Mouse (Mus musculus) megakaryocyte progenitor cell, adult 5-6 weeks (primary cell): ENCODE data around the gene Scgb2b2. TPM values are rescaled to one million over a fixed set of nuclear protein-coding genes. Genes with fewer than 3 reads are reported as not detected.

Experiments used
- ATAC-seq: replicated peaks from 2 replicates; pipeline ENCODE4 v1.8.0; 2016; ENCODE audit warnings: mild to moderate bottlenecking, moderate TSS enrichment, inconsistent platforms; ENCODE audit not compliant: poor library complexity
- total RNA-seq, 2 experiments: library from RNA; stranded (forward) in 1 of 2; stranded (reverse) in 1 of 2; fragments of 157-497, 149-512 nt in 1 of 2; fragments of 200-1000 nt in 1 of 2; gene quantifications; 2 replicates each; pipeline versions ENCODE4 v1.2.3 to v1.2.4; 2015 to 2017

Gene Scgb2b2
- total RNA-seq (2015) (not detected in 2 replicates), total RNA-seq (2017) (not detected in 2 replicates)

GRCm38 (mm10) chr7:31290208-31290607 lies at the start of gene Scgb2b2:
Gene Scgb2b2 (plus strand): TSS chr7:31290508.
- no peak for ATAC-seq

- no peak for ATAC-seq
Observed at GRCm38 (mm10) chr7:31291721-31292120, 1.4 kb downstream of the Scgb2b2 start, which contains the start of gene Scgb1b2. Gene Scgb1b2 (minus strand): TSS chr7:31291821.

Other genes with a start within 250 kb of the Scgb2b2 start
- gene Fxyd5, start 248.0 kb upstream of the Scgb2b2 start, total RNA-seq (2015) = 389 and 471 TPM in 2 replicates
- gene Fxyd5, start 248.0 kb upstream of the Scgb2b2 start, total RNA-seq (2017) = 244 and 257 TPM in 2 replicates
- gene Fxyd7, start 239.0 kb upstream of the Scgb2b2 start, total RNA-seq (2015) = not detected in 2 replicates
- not detected in 2 replicates for gene Fxyd7, start 239.0 kb upstream of the Scgb2b2 start, total RNA-seq (2017)
- gene Fxyd1, start 233.3 kb upstream of the Scgb2b2 start, total RNA-seq (2015) = not detected in 2 replicates
- not detected in 2 replicates for gene Fxyd1, start 233.3 kb upstream of the Scgb2b2 start, total RNA-seq (2017)
- 0.57 TPM in 1 of 2 replicates, not detected in the other for gene Lgi4, start 231.2 kb upstream of the Scgb2b2 start, total RNA-seq (2015)
- 0.10 TPM in 1 of 2 replicates, not detected in the other for gene Lgi4, start 231.2 kb upstream of the Scgb2b2 start, total RNA-seq (2017)
- not detected in 2 replicates for gene Fxyd3, start 213.8 kb upstream of the Scgb2b2 start, total RNA-seq (2015)
- gene Fxyd3, start 213.8 kb upstream of the Scgb2b2 start, total RNA-seq (2017) = not detected in 2 replicates
- 6.9 and 8.7 TPM in 2 replicates for gene Hpn, start 175.2 kb upstream of the Scgb2b2 start, total RNA-seq (2015)
- 1.1 and 4.9 TPM in 2 replicates for gene Hpn, start 175.2 kb upstream of the Scgb2b2 start, total RNA-seq (2017)
- gene Scn1b, start 163.5 kb upstream of the Scgb2b2 start, total RNA-seq (2015) = not detected in 2 replicates
- 0.17 and 0.37 TPM in 2 replicates for gene Scn1b, start 163.5 kb upstream of the Scgb2b2 start, total RNA-seq (2017)
- 67.1 and 71.7 TPM in 2 replicates for gene Gramd1a, start 134.6 kb upstream of the Scgb2b2 start, total RNA-seq (2015)
- gene Gramd1a, start 134.6 kb upstream of the Scgb2b2 start, total RNA-seq (2017) = 24.6 and 28.8 TPM in 2 replicates
- not detected in 2 replicates for gene Scgb1b2, start 1.3 kb downstream of the Scgb2b2 start, total RNA-seq (2015)
- gene Scgb1b2, start 1.3 kb downstream of the Scgb2b2 start, total RNA-seq (2017) = not detected in 2 replicates
- not detected in 2 replicates for gene Scgb2b3, start 71.6 kb downstream of the Scgb2b2 start, total RNA-seq (2015)
- not detected in 2 replicates for gene Scgb2b3, start 71.6 kb downstream of the Scgb2b2 start, total RNA-seq (2017)
- not detected in 2 replicates for gene Scgb1b3, start 85.1 kb downstream of the Scgb2b2 start, total RNA-seq (2015)
- gene Scgb1b3, start 85.1 kb downstream of the Scgb2b2 start, total RNA-seq (2017) = not detected in 2 replicates